Mouse (Mus musculus) limb, embryonic 14.5 days (tissue): ENCODE data around the gene C530008M17Rik. TPM values are rescaled to one million over a fixed set of nuclear protein-coding genes. Genes with fewer than 3 reads are reported as not detected.

Experiments used
- ATAC-seq: fragments of 200-750 bp; cut with Nextera tagmentation; 2 replicates; pipeline ENCODE4 v1.8.0; 2017; ENCODE audit warnings: low read depth, moderate number of reproducible peaks, moderate TSS enrichment; ENCODE audit not compliant: low FRiP score
- DNase-seq: peaks from one replicate; pipeline ENCODE4 v3.0.0-alpha.2; 2015; ENCODE audit warnings: low spot score
- H3K27ac ChIP-seq: fragments of 300-500 bp; sonication (generic); replicated peaks from 2 replicates; pipeline ENCODE4 v1.5.1; 2014; ENCODE audit warnings: low read depth, mild to moderate bottlenecking, low read length, moderate library complexity, mixed read lengths
- H3K27me3 ChIP-seq: fragments of 300-500 bp; sonication (generic); 2 replicates; pipeline ENCODE4 v1.6.1; 2014; ENCODE audit warnings: low read length, mixed read lengths; ENCODE audit not compliant: control insufficient read depth, insufficient read depth
- H3K36me3 ChIP-seq: fragments of 300-500 bp; sonication (generic); 2 replicates; pipeline ENCODE4 v1.6.1; 2014; ENCODE audit warnings: mild to moderate bottlenecking, low read length, moderate library complexity, mixed read lengths; ENCODE audit not compliant: control insufficient read depth, insufficient read depth
- H3K4me1 ChIP-seq: fragments of 300-500 bp; sonication (generic); 2 replicates; pipeline ENCODE4 v1.6.1; 2014; ENCODE audit warnings: antibody characterized with exemption, low read length, mixed read lengths; ENCODE audit not compliant: control insufficient read depth, insufficient read depth
- H3K4me2 ChIP-seq: fragments of 300-500 bp; sonication (generic); replicated peaks from 2 replicates; pipeline ENCODE4 v1.6.1; 2014; ENCODE audit warnings: low read depth, mild to moderate bottlenecking, low read length, moderate library complexity; ENCODE audit not compliant: severe bottlenecking
- H3K4me3 ChIP-seq: fragments of 300-500 bp; sonication (generic); replicated peaks from 2 replicates; pipeline ENCODE4 v1.5.1; 2014; ENCODE audit warnings: low read length
- H3K9ac ChIP-seq: fragments of 300-500 bp; sonication (generic); 2 replicates; pipeline ENCODE4 v1.6.1; 2014; ENCODE audit warnings: mild to moderate bottlenecking, low read depth, low read length, moderate library complexity; ENCODE audit not compliant: severe bottlenecking
- H3K9me3 ChIP-seq: fragments of 300-500 bp; sonication (generic); 2 replicates; pipeline ENCODE4 v1.6.1; 2016; ENCODE audit warnings: low read length; ENCODE audit not compliant: control insufficient read depth
- POLR2A ChIP-seq: fragments of 200-500 bp; IDR thresholded peaks from 2 replicates; pipeline ENCODE4 v1.8.0; 2012; ENCODE audit warnings: inconsistent platforms, mild to moderate bottlenecking, moderate library complexity, borderline replicate concordance; ENCODE audit not compliant: insufficient read depth, insufficient read length; ENCODE audit errors: extremely low read depth
- WGBS: fragments of 180-500 bp; shearing (Covaris S2); extraction: QIAGEN DNeasy Blood & Tissue Kit; methylation state at CpG from one replicate; pipeline ENCODE4 v1.1.7; 2014; 5-methylcytosine and 5-hydroxymethylcytosine counted together
- polyA plus RNA-seq, 2 experiments: library from polyadenylated mRNA; depleted of rRNA in 1 of 2; stranded (reverse) in 1 of 2; unstranded in 1 of 2; fragments of >200 nt; fragmentation: Nextera tagmentation in 1 of 2; extraction: Ambion mirVana in 1 of 2; gene quantifications; 2 replicates each; pipeline versions ENCODE4 v1.2.1 to v1.2.3; 2012 to 2014

Gene C530008M17Rik
- polyA plus RNA-seq, 2 experiments, result 12.6 to 26.5 TPM

DNA sequence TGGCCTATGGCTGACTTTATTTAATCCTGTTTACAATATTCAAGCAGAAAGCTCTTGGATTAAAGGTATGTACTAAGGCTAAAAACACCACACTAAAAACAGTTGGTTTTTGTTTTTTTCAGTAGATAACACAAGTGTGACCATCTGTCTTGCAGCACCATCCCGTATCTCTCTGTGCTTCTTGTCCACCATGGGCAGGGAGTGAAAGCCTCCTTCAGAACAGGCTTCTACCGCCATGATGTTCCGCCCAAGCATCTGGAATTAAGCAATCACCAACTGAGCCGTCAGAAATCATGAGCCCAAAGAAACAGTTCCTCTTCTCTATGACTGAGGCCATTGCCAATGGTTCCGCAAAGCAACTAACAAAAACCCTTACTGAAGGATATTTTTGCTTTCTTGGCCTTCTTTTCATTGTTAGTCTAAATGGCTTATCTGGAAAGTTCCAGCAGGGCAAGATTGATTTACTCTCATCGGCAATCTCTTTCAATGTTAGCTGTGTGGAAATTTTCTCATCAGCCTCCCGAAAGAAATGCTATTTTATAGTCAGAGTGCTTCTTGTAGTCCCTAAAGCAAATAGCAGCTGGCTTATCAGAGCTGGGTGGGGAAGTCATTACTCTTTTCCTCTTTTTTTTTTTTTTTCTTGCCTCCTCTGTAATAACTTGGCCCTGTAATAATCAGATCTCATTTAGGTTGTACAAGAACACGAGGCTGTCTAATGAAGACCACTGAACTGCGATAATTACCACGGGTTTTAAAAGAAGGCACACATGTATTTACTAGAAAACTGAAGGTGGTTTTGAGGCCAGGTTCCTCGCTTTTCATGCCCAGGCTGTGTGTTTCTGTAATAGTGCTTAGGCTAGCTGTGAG lies 49.2 kb downstream of the C530008M17Rik start:
- H3K9me3 ChIP-seq, result no peaks in the 10 kb centered on the region
- H3K27me3 ChIP-seq, result no peaks in the 10 kb centered on the region
- DNase-seq (no peak), ATAC-seq (no peak)
- no peak overlapping the region for H3K9ac ChIP-seq
- H3K27ac ChIP-seq, result no peak overlapping the region
- peaks cover 18% of the 10 kb centered on the region for H3K4me1 ChIP-seq
- WGBS, result 72% methylated on average over 11 of the region's 11 CpGs
- H3K36me3 ChIP-seq, result no peaks in the 10 kb centered on the region
- no peak overlapping the region for H3K4me2 ChIP-seq
- no peak overlapping the region for H3K4me3 ChIP-seq
- TF ChIP-seq POLR2A, result no peak

DNA sequence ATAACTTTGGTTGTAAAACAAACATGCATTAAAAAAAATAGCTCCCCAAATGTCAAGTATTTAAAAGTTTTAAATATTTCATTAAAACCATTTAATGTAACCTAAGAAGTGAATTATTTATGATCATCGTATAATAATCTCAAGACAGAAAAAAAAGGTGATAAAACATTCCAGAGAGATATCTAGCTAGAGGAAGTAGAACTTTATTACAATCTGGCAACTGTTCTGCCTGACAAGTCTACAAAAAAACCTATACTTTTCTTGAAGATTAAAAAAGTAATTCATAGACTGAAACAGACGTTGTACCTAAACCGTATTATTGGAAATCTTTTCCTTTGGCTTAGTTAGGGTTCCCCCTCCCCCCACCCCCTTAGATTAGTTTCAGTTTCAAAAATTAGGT lies 50.8 kb downstream of the C530008M17Rik start:
- Histone ChIP-seq H3K27ac (no peak overlapping the region), H3K4me1 (peaks cover 5% of the 10 kb centered on the region; the same call in 1 of the 2 replicates), H3K4me3 (no peak overlapping the region), H3K27me3 (no peaks in the 10 kb centered on the region), H3K36me3 (no peaks in the 10 kb centered on the region), H3K9ac (no peak overlapping the region), H3K4me2 (no peak overlapping the region), H3K9me3 (0 out of 2 replicates have a peak, but pooled peaks cover 3% of the 10 kb centered on the region)
- ATAC-seq, result no peak
- no peak for TF ChIP-seq POLR2A
- DNase-seq, result no peak
- 65% methylated on average over 3 of the region's 3 CpGs for WGBS

- H3K27ac ChIP-seq, result no peak overlapping the region
- no peaks in the 10 kb centered on the region for H3K27me3 ChIP-seq
- no peaks in the 10 kb centered on the region for H3K36me3 ChIP-seq
- H3K4me2 ChIP-seq, result no peak overlapping the region
- no peak for TF ChIP-seq POLR2A
- H3K4me1 ChIP-seq, result 0 out of 2 replicates have a peak, but pooled peaks cover 2% of the 10 kb centered on the region
- DNase-seq (no peak), ATAC-seq (no peak)
- WGBS, result 78% methylated on average over 15 of the region's 15 CpGs
- H3K9ac ChIP-seq, result no peak overlapping the region
- no peak overlapping the region for H3K4me3 ChIP-seq
- H3K9me3 ChIP-seq, result 0 out of 2 replicates have a peak, but pooled peaks cover 3% of the 10 kb centered on the region
These were observed 51.7 kb downstream of the C530008M17Rik start for GRCm38 (mm10) chr5:76708004-76708403.

DNA sequence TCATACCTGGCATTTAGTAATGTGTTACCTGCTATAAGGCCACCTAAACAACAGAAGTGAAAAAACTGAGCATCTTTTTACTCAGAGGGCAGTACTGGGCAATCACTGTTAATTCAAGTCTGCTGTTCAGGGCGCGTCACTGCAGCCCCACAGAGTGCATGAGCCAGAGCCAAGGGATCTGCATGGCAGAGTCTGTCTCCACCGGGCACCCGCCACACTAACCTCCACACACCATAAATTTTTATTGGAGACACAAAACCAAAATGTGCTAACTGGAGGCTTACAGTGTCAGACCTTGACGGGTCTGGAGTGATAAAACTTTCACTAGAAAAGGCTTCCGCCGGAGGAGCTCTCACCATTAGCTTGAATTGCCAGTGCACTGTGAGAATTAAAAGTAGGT lies 57.4 kb downstream of the C530008M17Rik start:
- H3K27me3 ChIP-seq, result no peaks in the 10 kb centered on the region
- DNase-seq (no peak), ATAC-seq (peak; percentile 53; the same call in 1 of the 2 replicates)
- no peak overlapping the region for H3K9ac ChIP-seq
- 0 out of 2 replicates have a peak overlapping the region, but pooled peaks have one; percentile 0 for H3K4me2 ChIP-seq
- no peak for TF ChIP-seq POLR2A
- H3K27ac ChIP-seq, result no peak overlapping the region
- H3K9me3 ChIP-seq, result 0 out of 2 replicates have a peak, but pooled peaks cover 3% of the 10 kb centered on the region
- H3K4me3 ChIP-seq, result no peak overlapping the region
- no peaks in the 10 kb centered on the region for H3K36me3 ChIP-seq
- peaks cover 6% of the 10 kb centered on the region for H3K4me1 ChIP-seq
- 23% methylated on average over 7 of the region's 7 CpGs for WGBS

GRCm38 (mm10) chr5:76719954-76720353 lies 63.6 kb downstream of the C530008M17Rik start:
- no peaks in the 10 kb centered on the region for H3K9me3 ChIP-seq
- 41% methylated on average over 3 of the region's 3 CpGs for WGBS
- H3K9ac ChIP-seq, result no peak overlapping the region
- no peak for ATAC-seq
- no peak overlapping the region for H3K4me2 ChIP-seq
- no peak for TF ChIP-seq POLR2A
- no peaks in the 10 kb centered on the region for H3K36me3 ChIP-seq
- no peaks in the 10 kb centered on the region for H3K27me3 ChIP-seq
- DNase-seq, result no peak
- H3K4me3 ChIP-seq, result no peak overlapping the region
- no peak overlapping the region for H3K27ac ChIP-seq
- H3K4me1 ChIP-seq, result no peaks in the 10 kb centered on the region
